Mouse (Mus musculus) embryonic fibroblast, embryonic 13.5 days (primary cell): ENCODE results near the gene Crip1. TPM values are rescaled to one million over a fixed set of nuclear protein-coding genes. Genes with fewer than 3 reads are reported as not detected.
"Not testable (repeated sequence)": the region's sequence is repeated elsewhere in the genome, so short reads cannot be mapped to it uniquely, and the experiment has no call there.

ENCODE experiments used
- H3K27ac ChIP-seq: 2 replicates; pipeline ENCODE4 v1.5.1; 2012; ENCODE audit warnings: low read length, control low read depth, inconsistent platforms; ENCODE audit not compliant: insufficient read depth
- H3K4me1 ChIP-seq: 2 replicates; pipeline ENCODE4 v1.6.1; 2011; ENCODE audit warnings: low read length; ENCODE audit not compliant: control insufficient read depth, insufficient read depth
- H3K4me3 ChIP-seq: 2 replicates; pipeline ENCODE4 v1.5.1; 2011; ENCODE audit warnings: mild to moderate bottlenecking, control low read depth, low read length; ENCODE audit not compliant: insufficient read depth
- CTCF ChIP-seq: IDR thresholded peaks from 2 replicates; pipeline ENCODE4 v1.5.1; 2011; ENCODE audit warnings: mild to moderate bottlenecking, control low read depth, low read length, moderate library complexity, borderline replicate concordance; ENCODE audit not compliant: insufficient read depth
- POLR2A ChIP-seq: IDR thresholded peaks from 2 replicates; pipeline ENCODE4 v1.6.1; 2011; ENCODE audit warnings: low read depth, mild to moderate bottlenecking, control low read depth, low read length, moderate library complexity
- polyA plus RNA-seq: library from polyadenylated mRNA; stranded (reverse); fragments of >200 nt; gene quantifications from 2 replicates; pipeline ENCODE4 v1.2.4, GENCODE M21; 2011; ENCODE audit warnings: low read depth; ENCODE audit not compliant: missing spikeins, insufficient read length

The Crip1 gene
- polyA plus RNA-seq, 1 experiment: 75.5 TPM

- H3K27ac ChIP-seq: no peak overlapping the region
- TF ChIP-seq POLR2A (no peak), CTCF (no peak)
- no peak overlapping the region for H3K4me3 ChIP-seq
- no peaks in the 10 kb centered on the region for H3K4me1 ChIP-seq
Measured at GRCm38 (mm10) chr12:113193423-113193822, 47.3 kb downstream of the Crip1 start.

- not testable (repeated sequence) for H3K4me1 ChIP-seq, H3K4me3 ChIP-seq
Measured at GRCm38 (mm10) chr12:113199132-113199531, 53.0 kb downstream of the Crip1 start.

GRCm38 (mm10) chr12:113201301-113201700 is 55.2 kb downstream of the Crip1 start:
- TF ChIP-seq POLR2A (no peak), CTCF (no peak)
- H3K4me1 ChIP-seq: no peaks in the 10 kb centered on the region
- H3K4me3 ChIP-seq: no peak overlapping the region

More at GRCm38 (mm10) chr12:113199132-113199531, 53.0 kb downstream of the Crip1 start:
- not testable (repeated sequence) for H3K27ac ChIP-seq

GRCm38 (mm10) chr12:113202008-113202407 is 55.9 kb downstream of the Crip1 start:
- no peak overlapping the region for H3K4me3 ChIP-seq
- H3K27ac ChIP-seq: no peak overlapping the region
- TF ChIP-seq CTCF: no peak
- no peak for TF ChIP-seq POLR2A
- no peaks in the 10 kb centered on the region for H3K4me1 ChIP-seq

More at GRCm38 (mm10) chr12:113201301-113201700, 55.2 kb downstream of the Crip1 start:
- no peak overlapping the region for H3K27ac ChIP-seq

Other genes starting within 250 kb of the Crip1 start
- 0.25 TPM in 1 of 2 replicates, not detected in the other for gene Jag2, start 216.5 kb upstream of the Crip1 start, polyA plus RNA-seq
- gene Nudt14, start 204.2 kb upstream of the Crip1 start, polyA plus RNA-seq: 6.4 and 8.4 TPM in 2 replicates
- 7.9 and 9.0 TPM in 2 replicates for gene Btbd6, start 169.8 kb upstream of the Crip1 start, polyA plus RNA-seq
- 25.3 and 37.2 TPM in 2 replicates for gene Brf1, start 145.6 kb upstream of the Crip1 start, polyA plus RNA-seq
- 33.4 and 44.5 TPM in 2 replicates for gene Pacs2, start 131.8 kb upstream of the Crip1 start, polyA plus RNA-seq
- gene Tex22, start 71.8 kb upstream of the Crip1 start, polyA plus RNA-seq: not detected in 2 replicates
- 83.2 and 86.5 TPM in 2 replicates for gene Mta1, start 48.0 kb upstream of the Crip1 start, polyA plus RNA-seq
- gene Crip2, start 6.1 kb upstream of the Crip1 start, polyA plus RNA-seq: 52.9 and 129 TPM in 2 replicates
- 10.1 and 12.2 TPM in 2 replicates for gene Tedc1, start 10.1 kb downstream of the Crip1 start, polyA plus RNA-seq
- gene Tmem121, start 39.6 kb downstream of the Crip1 start, polyA plus RNA-seq: 7.2 and 8.3 TPM in 2 replicates